Mouse (Mus musculus) 3134 (cell line): Measurements from ENCODE around the gene Mllt10.

Experiments
- DNase-seq: peaks from one replicate; pipeline ENCODE4 v3.0.0-alpha.2; 2011; ENCODE audit warnings: low spot score; ENCODE audit not compliant: insufficient read length; ENCODE audit errors: extremely low read depth

Mllt10 gene

GRCm38 (mm10) chr2:18033166-18034108 is 21.6 kb upstream of the Mllt10 start:
- no peak for DNase-seq

GRCm38 (mm10) chr2:18034371-18035250 is 20.4 kb upstream of the Mllt10 start:
- no peak for DNase-seq

GRCm38 (mm10) chr2:18037491-18037890 is 17.5 kb upstream of the Mllt10 start, which contains the start of gene A930004D18Rik:
A930004D18Rik (minus strand) TSS chr2:18037737.
- no peak for DNase-seq

- no peak for DNase-seq
These were observed 16.8 kb upstream of the Mllt10 start for GRCm38 (mm10) chr2:18038141-18038752.

GRCm38 (mm10) chr2:18038895-18039371 is 16.1 kb upstream of the Mllt10 start:
- no peak for DNase-seq

GRCm38 (mm10) chr2:18039566-18040290 is 15.3 kb upstream of the Mllt10 start:
- no peak for DNase-seq

GRCm38 (mm10) chr2:18040347-18041160 is 14.5 kb upstream of the Mllt10 start:
- no peak for DNase-seq

GRCm38 (mm10) chr2:18041199-18041885 is 13.7 kb upstream of the Mllt10 start:
- DNase-seq = no peak

- no peak for DNase-seq
These were observed 9.8 kb upstream of the Mllt10 start for GRCm38 (mm10) chr2:18045143-18045780.

- no peak for DNase-seq
These were observed 9.3 kb upstream of the Mllt10 start for GRCm38 (mm10) chr2:18045781-18046181.

GRCm38 (mm10) chr2:18046186-18046585 is 8.9 kb upstream of the Mllt10 start:
- DNase-seq = no peak

- DNase-seq = peak; percentile 82
These were observed 8.0 kb upstream of the Mllt10 start for GRCm38 (mm10) chr2:18046758-18047645.

- DNase-seq = peak; percentile 89
These were observed 7.2 kb upstream of the Mllt10 start for GRCm38 (mm10) chr2:18047646-18048452.

- DNase-seq = no peak
These were observed 6.5 kb upstream of the Mllt10 start, which contains the start of gene Skida1 for GRCm38 (mm10) chr2:18048453-18049075. Skida1 (minus strand) TSS chr2:18049051.

GRCm38 (mm10) chr2:18049279-18049821 is 5.7 kb upstream of the Mllt10 start:
- no peak for DNase-seq

- DNase-seq = no peak
These were observed 5.0 kb upstream of the Mllt10 start for GRCm38 (mm10) chr2:18050018-18050417.
